Mouse (Mus musculus) MEL (cell line): ENCODE measurements around the gene Ptbp1.

Experiments
- CTCF ChIP-seq, 3 experiments: IDR thresholded peaks in 2 of 3; conservative IDR thresholded peaks in 1 of 3; 2 replicates each; pipeline ENCODE4 v1.5.1; 2011 to 2012; ENCODE audit warnings: low read length in 3 of 3, low read depth in 2 of 3, mild to moderate bottlenecking in 2 of 3, improper control_type of control experiment in 1 of 3, inconsistent platforms in 1 of 3, mixed read lengths in 1 of 3, moderate library complexity in 1 of 3; ENCODE audit not compliant: control insufficient read depth in 1 of 3, insufficient read depth in 1 of 3, poor library complexity in 1 of 3, severe bottlenecking in 1 of 3
- E2F4 ChIP-seq: IDR thresholded peaks from 2 replicates; pipeline ENCODE4 v1.6.1; 2011; ENCODE audit warnings: low read depth, low read length, improper control_type of control experiment, borderline replicate concordance
- ELF1 ChIP-seq: IDR thresholded peaks from 2 replicates; pipeline ENCODE4 v1.6.1; 2014; ENCODE audit warnings: low read depth, mild to moderate bottlenecking, inconsistent platforms, low read length, improper control_type of control experiment, moderate library complexity
- GATA1 ChIP-seq: IDR thresholded peaks from 2 replicates; pipeline ENCODE4 v1.6.1; 2011; ENCODE audit warnings: low read depth, low read length, improper control_type of control experiment
- HCFC1 ChIP-seq: IDR thresholded peaks from 2 replicates; pipeline ENCODE4 v1.6.1; 2012; ENCODE audit warnings: low read depth, mild to moderate bottlenecking, inconsistent platforms, low read length, improper control_type of control experiment, moderate library complexity
- KAT2A ChIP-seq: conservative IDR thresholded peaks from 2 replicates; pipeline ENCODE4 v1.6.1; 2012; ENCODE audit warnings: low read depth, low read length, improper control_type of control experiment, inconsistent platforms
- MAX ChIP-seq: IDR thresholded peaks from 2 replicates; pipeline ENCODE4 v1.6.1; 2011; ENCODE audit warnings: low read length, improper control_type of control experiment
- MYC ChIP-seq: IDR thresholded peaks from 2 replicates; pipeline ENCODE4 v1.6.1; 2011; ENCODE audit warnings: low read depth, mild to moderate bottlenecking, low read length, improper control_type of control experiment, moderate library complexity
- NRF1 ChIP-seq: IDR thresholded peaks from 2 replicates; pipeline ENCODE4 v1.6.1; 2014; ENCODE audit warnings: low read depth, mild to moderate bottlenecking, inconsistent platforms, low read length, improper control_type of control experiment, moderate library complexity; ENCODE audit not compliant: poor library complexity, insufficient read depth, severe bottlenecking
- POLR2A ChIP-seq, 2 experiments: IDR thresholded peaks; 2 replicates each; pipeline ENCODE4 v1.6.1; 2011 to 2012; ENCODE audit warnings: low read length in 2 of 2, mild to moderate bottlenecking in 2 of 2, control low read depth in 1 of 2, improper control_type of control experiment in 1 of 2, low read depth in 1 of 2, moderate library complexity in 1 of 2; ENCODE audit not compliant: control insufficient read depth in 1 of 2, insufficient read depth in 1 of 2, poor library complexity in 1 of 2
- POLR2AphosphoS2 ChIP-seq: IDR thresholded peaks from 2 replicates; pipeline ENCODE4 v1.6.1; 2011; ENCODE audit warnings: low read length, improper control_type of control experiment
- ZMIZ1 ChIP-seq: IDR thresholded peaks from 2 replicates; pipeline ENCODE4 v1.6.1; 2012; ENCODE audit warnings: low read depth, mild to moderate bottlenecking, inconsistent platforms, low read length, improper control_type of control experiment, moderate library complexity

DNA sequence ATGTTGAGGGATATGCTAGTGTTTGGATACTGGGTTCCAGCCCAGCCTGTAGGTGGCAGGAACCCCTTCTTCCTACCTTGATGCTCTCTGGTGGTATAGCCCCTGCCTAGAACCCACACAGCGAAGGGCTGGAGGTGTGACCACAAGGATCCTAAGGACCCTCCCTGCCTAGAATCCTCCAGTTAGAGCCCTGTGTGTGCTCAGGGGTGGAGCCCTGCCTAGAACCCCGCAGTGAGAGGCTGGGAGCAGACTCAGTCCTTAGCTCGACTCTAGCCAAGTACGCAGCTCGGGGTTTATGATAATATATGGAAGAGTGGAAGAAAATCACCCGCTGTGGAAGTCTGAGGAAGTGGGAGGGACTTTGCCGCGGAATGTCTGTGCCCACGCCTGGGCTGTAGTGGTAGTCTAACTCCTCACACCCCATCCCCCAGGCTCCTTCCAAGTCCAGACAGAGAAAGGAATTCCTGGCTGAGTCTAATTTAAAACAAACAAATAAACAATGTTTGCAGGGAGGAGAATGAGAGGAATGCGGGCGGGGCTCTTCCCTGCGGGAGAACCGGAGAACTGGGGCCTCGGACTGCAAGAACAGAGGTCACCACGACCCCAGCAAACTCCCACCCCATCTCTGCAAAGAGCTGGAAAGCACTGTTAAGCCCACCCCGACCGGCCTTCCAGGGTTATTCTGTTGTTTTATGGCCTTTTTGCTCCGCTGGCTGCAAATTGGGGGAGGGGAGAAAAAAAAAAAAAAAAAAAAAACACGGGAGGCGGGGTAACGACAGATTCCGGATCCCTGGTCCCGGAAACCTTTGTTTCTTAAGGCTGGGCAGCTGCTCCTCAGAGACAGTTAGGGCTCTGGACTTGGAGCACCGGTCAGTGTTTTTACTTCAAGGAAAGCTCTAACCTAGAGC, 13.3 kb upstream of the Ptbp1 start:
- TF ChIP-seq ZMIZ1 = peak; percentile 86
- TF ChIP-seq CTCF (IDR thresholded peaks at IDR 0.05 in 2 of 3, conservative IDR thresholded peaks at IDR 0.05 in 1 of 3; ENCODE audit: control insufficient read depth in 1 of 3, insufficient read depth in 1 of 3, low read depth in 2 of 3, low read length in 3 of 3, poor library complexity in 1 of 3, severe bottlenecking in 1 of 3) = 0 out of 6 replicates have a peak, but pooled peaks of 1 of the 3 experiments have one; percentile 4
- peak; percentile 41 to 70; a peak in 2 of 4 replicates for TF ChIP-seq POLR2A (IDR thresholded peaks at IDR 0.05; ENCODE audit: control insufficient read depth in 1 of 2, insufficient read depth in 1 of 2, low read depth in 1 of 2, low read length in 2 of 2, poor library complexity in 1 of 2)
- TF ChIP-seq ELF1 = no peak
- TF ChIP-seq KAT2A = no peak
- no peak for TF ChIP-seq E2F4
- TF ChIP-seq NRF1 = peak; percentile 40; the same call in 1 of the 2 replicates
- TF ChIP-seq MYC = no peak
- TF ChIP-seq MAX = no peak
- no peak for TF ChIP-seq GATA1
- peak; percentile 53; the same call in 1 of the 2 replicates for TF ChIP-seq POLR2AphosphoS2
- TF ChIP-seq HCFC1 = 0 out of 2 replicates have a peak, but pooled peaks have one; percentile 3
